Mouse (Mus musculus): ENCODE measurements around the gene Chdh. TPM values are rescaled to one million over a fixed set of nuclear protein-coding genes. Genes with fewer than 3 reads are reported as not detected.
A peak's percentile ranks its signal among the peaks of the same experiment; 100 is the strongest.

The Chdh gene
- polyA plus RNA-seq, 1 experiment from 2014 or later, result 0.26 TPM

DNA sequence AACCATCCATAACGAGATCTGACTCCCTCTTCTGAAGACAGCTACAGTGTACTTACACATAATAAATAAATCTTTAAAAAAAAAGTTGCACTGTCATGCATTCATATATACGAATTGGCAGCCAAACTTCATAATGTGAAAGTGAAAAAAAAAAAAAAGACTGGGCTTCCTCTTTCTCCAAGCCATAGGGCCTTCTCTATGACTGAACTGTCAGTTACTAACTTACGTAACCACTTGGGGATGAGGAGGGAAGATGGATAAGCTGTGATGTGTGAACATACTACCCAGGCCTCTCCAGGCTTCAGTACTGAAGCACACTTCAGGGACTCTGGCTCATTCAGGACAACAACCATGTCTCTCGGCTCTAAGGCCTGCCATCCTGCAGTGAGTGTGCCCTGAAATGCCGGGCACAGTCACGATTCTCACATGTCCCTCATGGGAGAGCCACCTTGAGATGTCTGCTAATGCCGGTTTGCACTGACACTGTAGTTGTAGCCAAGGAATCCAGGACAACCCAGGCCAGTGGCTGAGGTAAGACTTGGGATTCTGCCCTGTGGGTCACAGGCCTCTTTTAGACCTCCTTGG lies 34.6 kb downstream of the Chdh start:
- no peaks in the 10 kb centered on the region for H3K27me3 ChIP-seq (replicated peaks)
- no peak overlapping the region for H3K9ac ChIP-seq
- H3K9me3 ChIP-seq (replicated peaks), result no peaks in the 10 kb centered on the region
- no peak overlapping the region for H3K4me2 ChIP-seq
- no peak overlapping the region for H3K4me3 ChIP-seq
- WGBS (ENCODE audit: insufficient replicate concordance), result 71% methylated on average over 7 of the region's 7 CpGs
- no peak for ATAC-seq
- H3K27ac ChIP-seq, result no peak overlapping the region
- H3K4me1 ChIP-seq, result no peaks in the 10 kb centered on the region
- no peaks in the 10 kb centered on the region for H3K36me3 ChIP-seq

GRCm38 (mm10) chr14:30045239-30045638 lies 36.4 kb downstream of the Chdh start:
- no peak overlapping the region for H3K9ac ChIP-seq
- no peaks in the 10 kb centered on the region for H3K27me3 ChIP-seq (replicated peaks)
- WGBS (ENCODE audit: insufficient replicate concordance), result 77% methylated on average over 10 of the region's 10 CpGs
- no peak overlapping the region for H3K27ac ChIP-seq
- no peaks in the 10 kb centered on the region for H3K4me1 ChIP-seq
- H3K4me3 ChIP-seq, result no peak overlapping the region
- H3K36me3 ChIP-seq, result no peaks in the 10 kb centered on the region
- ATAC-seq, result no peak
- no peak overlapping the region for H3K4me2 ChIP-seq
- no peaks in the 10 kb centered on the region for H3K9me3 ChIP-seq (replicated peaks)

DNA sequence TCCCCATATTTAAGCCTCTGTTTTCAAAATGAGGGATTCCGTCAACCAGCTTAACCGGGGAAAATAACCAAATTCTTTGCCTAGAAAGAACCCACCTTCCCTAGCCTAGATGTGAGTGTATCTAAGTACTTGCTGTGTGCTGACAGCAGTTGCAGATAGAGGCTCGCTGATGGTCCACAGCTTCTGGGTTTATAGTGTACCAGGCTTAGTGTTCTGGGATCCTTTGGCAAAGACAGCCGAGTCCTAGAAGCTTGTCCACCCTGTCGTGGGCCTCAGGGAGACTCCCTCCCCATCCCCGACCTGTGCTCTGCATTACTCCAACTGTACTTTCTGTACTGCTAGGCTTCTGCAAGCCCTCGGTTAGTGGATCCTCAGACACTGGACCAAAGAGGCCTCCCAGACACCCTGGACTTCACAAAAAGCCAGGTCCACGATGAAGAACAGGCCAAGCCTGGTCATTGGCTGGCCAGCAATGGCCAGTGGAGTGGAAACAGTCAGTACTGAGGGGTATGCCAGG lies 36.9 kb downstream of the Chdh start:
- Histone ChIP-seq H3K4me3 (no peak overlapping the region), H3K9ac (no peak overlapping the region), H3K27me3 (replicated peaks) (no peaks in the 10 kb centered on the region), H3K27ac (no peak overlapping the region), H3K9me3 (replicated peaks) (no peaks in the 10 kb centered on the region), H3K36me3 (no peaks in the 10 kb centered on the region), H3K4me1 (no peaks in the 10 kb centered on the region), H3K4me2 (no peak overlapping the region)
- no peak for ATAC-seq
- WGBS (ENCODE audit: insufficient replicate concordance), result 69% methylated on average over 8 of the region's 8 CpGs

DNA sequence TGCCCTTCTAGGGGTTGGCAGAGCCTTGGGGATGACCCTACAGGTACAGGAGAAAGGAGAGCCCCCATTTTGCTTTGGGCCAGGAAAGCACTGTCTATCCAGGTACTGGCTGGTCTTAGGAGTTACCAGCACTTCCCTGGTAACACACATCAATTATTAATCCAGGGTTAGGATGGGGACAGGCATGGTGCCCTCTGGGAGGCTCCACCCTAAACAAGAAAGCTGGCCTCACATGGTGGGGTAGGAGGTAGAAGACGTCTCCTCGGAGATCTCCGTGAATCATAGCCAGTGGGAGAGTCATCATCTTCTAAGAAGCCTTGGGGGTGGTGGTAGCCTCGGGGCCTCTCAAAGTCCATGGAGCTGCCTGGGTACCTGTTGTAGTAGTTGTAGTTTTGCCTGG lies 38.2 kb downstream of the Chdh start:
- ATAC-seq, result no peak
- H3K9ac ChIP-seq, result no peak overlapping the region
- no peak overlapping the region for H3K4me3 ChIP-seq
- 75% methylated on average over 4 of the region's 4 CpGs for WGBS (ENCODE audit: insufficient replicate concordance)
- no peaks in the 10 kb centered on the region for H3K36me3 ChIP-seq
- H3K9me3 ChIP-seq (replicated peaks), result no peaks in the 10 kb centered on the region
- H3K4me2 ChIP-seq, result no peak overlapping the region
- H3K27me3 ChIP-seq (replicated peaks), result no peaks in the 10 kb centered on the region
- H3K27ac ChIP-seq, result no peak overlapping the region
- no peaks in the 10 kb centered on the region for H3K4me1 ChIP-seq

DNA sequence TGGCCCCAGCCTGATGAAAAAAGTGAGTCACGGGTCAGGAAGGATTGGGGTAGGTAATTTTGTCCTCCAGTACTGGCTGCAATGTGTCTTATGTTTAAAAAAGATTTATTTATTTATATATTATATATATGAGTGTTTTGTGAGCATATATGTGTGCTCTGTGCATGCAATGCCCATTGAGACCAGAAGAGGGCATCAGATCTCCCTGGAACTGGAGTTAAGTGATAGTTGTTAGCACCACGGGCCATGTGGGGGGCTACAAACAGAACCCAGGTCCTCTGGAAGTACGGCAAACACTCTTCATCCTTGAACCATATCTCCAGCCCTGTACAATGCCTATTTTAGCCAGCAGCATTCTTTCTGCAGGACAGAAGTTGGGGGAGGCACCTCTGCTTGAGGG lies 39.2 kb downstream of the Chdh start:
- H3K9me3 ChIP-seq (replicated peaks), result no peaks in the 10 kb centered on the region
- no peak overlapping the region for H3K4me3 ChIP-seq
- ATAC-seq, result no peak
- no peak overlapping the region for H3K9ac ChIP-seq
- no peaks in the 10 kb centered on the region for H3K4me1 ChIP-seq
- no peak overlapping the region for H3K4me2 ChIP-seq
- no peak overlapping the region for H3K27ac ChIP-seq
- H3K27me3 ChIP-seq (replicated peaks), result no peaks in the 10 kb centered on the region; the same call in 1 of the 2 replicates
- WGBS (ENCODE audit: insufficient replicate concordance), result 54% methylated on average over 3 of the region's 3 CpGs
- no peaks in the 10 kb centered on the region for H3K36me3 ChIP-seq

DNA sequence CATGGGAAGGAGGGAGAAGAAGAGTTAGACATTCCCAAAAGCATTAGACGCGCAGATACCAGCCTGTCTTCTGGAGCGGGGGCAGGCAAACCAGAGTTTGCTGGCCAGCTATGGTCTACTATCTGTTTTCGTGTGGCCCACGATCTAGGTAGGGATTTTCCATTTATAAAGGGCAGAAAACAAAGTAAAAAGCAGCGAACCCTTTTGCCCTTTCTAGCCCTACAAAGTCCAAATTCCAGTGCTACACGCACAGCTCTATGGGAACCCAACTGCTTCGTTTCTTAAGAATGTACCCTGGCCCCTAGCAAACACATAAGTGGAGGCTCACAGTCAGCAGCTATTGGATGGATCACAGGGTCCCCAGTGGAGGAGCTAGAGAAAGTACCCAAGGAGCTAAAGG lies 41.5 kb downstream of the Chdh start:
- Histone ChIP-seq H3K9me3 (replicated peaks) (no peaks in the 10 kb centered on the region), H3K4me3 (no peak overlapping the region), H3K27me3 (replicated peaks) (no peaks in the 10 kb centered on the region; the same call in 1 of the 2 replicates), H3K4me1 (no peaks in the 10 kb centered on the region), H3K9ac (no peak overlapping the region), H3K36me3 (no peaks in the 10 kb centered on the region), H3K27ac (no peak overlapping the region), H3K4me2 (no peak overlapping the region)
- no peak for ATAC-seq
- WGBS (ENCODE audit: insufficient replicate concordance), result 68% methylated on average over 8 of the region's 8 CpGs

- Histone ChIP-seq H3K9ac (no peak overlapping the region), H3K27ac (no peak overlapping the region), H3K4me1 (no peaks in the 10 kb centered on the region), H3K4me3 (no peak overlapping the region), H3K9me3 (replicated peaks) (no peaks in the 10 kb centered on the region), H3K36me3 (no peaks in the 10 kb centered on the region), H3K4me2 (no peak overlapping the region), H3K27me3 (replicated peaks) (no peaks in the 10 kb centered on the region; the same call in 1 of the 2 replicates)
- ATAC-seq, result no peak
- 50% methylated on average over 7 of the region's 7 CpGs for WGBS (ENCODE audit: insufficient replicate concordance)
Measured at GRCm38 (mm10) chr14:30054922-30055321, 46.1 kb downstream of the Chdh start.

- WGBS (ENCODE audit: insufficient replicate concordance), result 66% methylated on average over 13 of the region's 13 CpGs
- no peak for ATAC-seq
Measured at GRCm38 (mm10) chr14:30056031-30056766, 47.4 kb downstream of the Chdh start.

DNA sequence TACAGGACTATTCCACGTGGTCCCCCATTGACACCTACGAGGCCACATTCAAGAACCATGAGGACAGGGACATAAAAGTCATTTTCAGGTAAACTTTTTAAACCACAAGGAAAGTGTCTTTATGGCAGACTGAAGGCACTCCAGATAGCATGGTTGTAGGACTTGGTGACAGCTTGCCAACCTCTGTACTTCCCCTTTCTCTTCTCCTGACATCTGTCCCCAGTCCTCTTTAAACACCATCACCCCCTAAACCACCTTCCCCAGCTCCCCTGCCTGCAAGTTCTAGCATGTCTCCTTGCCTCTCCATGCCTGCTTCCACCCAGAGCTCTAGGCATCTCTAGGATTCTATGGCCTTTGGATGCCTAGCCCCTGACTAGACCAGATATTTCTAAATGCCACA lies 56.0 kb downstream of the Chdh start:
- WGBS (ENCODE audit: insufficient replicate concordance), result 68% methylated on average over 2 of the region's 2 CpGs
- ATAC-seq, result no peak

More at GRCm38 (mm10) chr14:30056031-30056766, 47.4 kb downstream of the Chdh start:
- H3K9ac ChIP-seq, result no peak overlapping the region
- no peak overlapping the region for H3K4me2 ChIP-seq
- H3K4me3 ChIP-seq, result no peak overlapping the region
- H3K27me3 ChIP-seq (replicated peaks), result no peaks in the 10 kb centered on the region; the same call in 1 of the 2 replicates
- H3K36me3 ChIP-seq, result no peaks in the 10 kb centered on the region
- H3K27ac ChIP-seq, result no peak overlapping the region
- no peaks in the 10 kb centered on the region for H3K9me3 ChIP-seq (replicated peaks)
- no peaks in the 10 kb centered on the region for H3K4me1 ChIP-seq

DNA sequence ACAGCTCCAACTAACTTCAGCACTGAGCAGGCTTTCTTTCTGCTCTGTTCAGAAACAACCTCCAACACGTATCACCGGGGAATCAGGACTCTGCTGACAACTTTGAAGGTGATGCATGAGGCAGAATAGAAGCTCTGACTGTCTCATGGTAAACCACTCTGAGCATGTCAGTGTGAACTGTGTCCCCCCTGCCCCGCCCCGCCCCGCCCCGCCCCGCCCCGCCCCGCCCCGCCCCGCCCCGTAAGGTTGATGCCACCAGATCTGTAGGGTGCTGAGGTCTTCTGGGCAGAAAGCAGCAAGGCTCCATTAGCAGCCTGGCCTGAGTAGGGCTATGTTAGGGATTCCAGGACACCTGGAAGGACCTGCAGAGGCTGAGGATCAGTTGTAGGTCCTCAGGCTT lies 57.9 kb downstream of the Chdh start:
- Histone ChIP-seq H3K9me3 (replicated peaks) (no peaks in the 10 kb centered on the region), H3K4me1 (peaks cover 44% of the 10 kb centered on the region), H3K4me2 (peak overlapping the region; percentile 40), H3K27ac (no peak overlapping the region), H3K9ac (no peak overlapping the region), H3K36me3 (no peaks in the 10 kb centered on the region), H3K27me3 (replicated peaks) (no peaks in the 10 kb centered on the region), H3K4me3 (no peak overlapping the region)
- 48% methylated on average over 12 of the region's 12 CpGs for WGBS (ENCODE audit: insufficient replicate concordance)
- ATAC-seq, result peak; percentile 52; the same call in 1 of the 2 replicates

More for the DNA sequence above, 56.0 kb downstream of the Chdh start:
- peaks cover 44% of the 10 kb centered on the region for H3K4me1 ChIP-seq
- no peaks in the 10 kb centered on the region for H3K27me3 ChIP-seq (replicated peaks)
- no peak overlapping the region for H3K4me2 ChIP-seq
- H3K27ac ChIP-seq, result no peak overlapping the region
- no peak overlapping the region for H3K9ac ChIP-seq
- H3K4me3 ChIP-seq, result no peak overlapping the region
- no peaks in the 10 kb centered on the region for H3K36me3 ChIP-seq
- H3K9me3 ChIP-seq (replicated peaks), result no peaks in the 10 kb centered on the region

DNA sequence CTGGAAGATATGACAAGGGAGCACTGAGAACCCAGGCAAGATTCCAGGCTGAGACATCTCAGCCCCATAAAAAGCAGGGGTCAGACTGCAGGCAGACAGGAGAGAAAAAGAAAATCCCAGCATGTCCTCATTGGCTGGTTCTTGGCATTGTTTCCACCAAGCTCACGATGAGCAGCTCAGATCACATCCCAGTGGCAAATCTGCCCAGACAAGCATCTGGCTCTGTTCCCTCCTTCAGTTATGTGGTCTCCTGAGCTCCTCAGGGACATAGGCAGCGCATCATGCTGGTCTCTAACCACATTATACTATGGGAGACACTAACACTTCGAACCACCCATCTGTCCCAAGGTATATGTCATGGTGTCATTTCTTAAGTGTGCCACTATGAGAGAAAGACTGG lies 59.7 kb downstream of the Chdh start:
- ATAC-seq, result no peak
- no peak overlapping the region for H3K4me2 ChIP-seq
- H3K27ac ChIP-seq, result no peak overlapping the region
- H3K9me3 ChIP-seq (replicated peaks), result no peaks in the 10 kb centered on the region
- WGBS (ENCODE audit: insufficient replicate concordance), result 58% methylated on average over 3 of the region's 3 CpGs
- no peak overlapping the region for H3K9ac ChIP-seq
- H3K36me3 ChIP-seq, result no peaks in the 10 kb centered on the region
- peaks cover 31% of the 10 kb centered on the region for H3K4me1 ChIP-seq
- H3K27me3 ChIP-seq (replicated peaks), result no peaks in the 10 kb centered on the region
- H3K4me3 ChIP-seq, result no peak overlapping the region

DNA sequence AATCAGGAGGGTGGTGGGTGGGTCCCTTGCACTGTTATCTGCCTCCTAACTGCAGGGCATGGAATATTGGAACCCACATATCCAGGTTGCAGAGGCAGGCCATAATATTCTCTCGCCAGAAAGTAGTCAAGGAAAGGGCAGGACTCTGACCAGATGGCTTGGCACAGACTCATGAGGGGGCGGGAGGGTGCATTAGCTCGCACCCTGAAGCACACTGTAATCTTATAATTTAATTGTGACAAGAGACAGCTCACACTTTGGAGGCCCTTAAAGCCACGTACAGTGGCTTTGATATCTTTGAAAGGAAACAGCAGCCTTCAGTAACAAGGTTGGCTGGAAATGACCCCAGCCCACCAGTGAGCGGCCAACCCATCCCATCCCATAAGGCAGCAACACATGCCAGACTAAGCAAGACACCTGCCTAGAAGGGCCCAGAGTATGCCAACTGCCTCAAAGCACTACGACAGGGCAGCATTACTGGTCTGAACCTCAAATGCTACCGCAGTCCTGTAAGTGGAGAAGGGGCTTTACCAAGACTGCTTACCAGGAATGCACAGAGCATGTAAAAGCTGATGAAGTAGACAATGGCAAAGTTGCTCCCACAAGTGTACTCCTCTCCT lies 66.6 kb downstream of the Chdh start:
- Histone ChIP-seq H3K27ac (no peak overlapping the region), H3K4me2 (no peak overlapping the region), H3K36me3 (no peaks in the 10 kb centered on the region), H3K4me3 (no peak overlapping the region), H3K27me3 (replicated peaks) (no peaks in the 10 kb centered on the region; the same call in 1 of the 2 replicates), H3K9me3 (replicated peaks) (no peaks in the 10 kb centered on the region), H3K9ac (no peak overlapping the region), H3K4me1 (no peaks in the 10 kb centered on the region)
- no peak for ATAC-seq
- WGBS (ENCODE audit: insufficient replicate concordance), result 67% methylated on average over 7 of the region's 7 CpGs
